In the genomic region with DNA sequence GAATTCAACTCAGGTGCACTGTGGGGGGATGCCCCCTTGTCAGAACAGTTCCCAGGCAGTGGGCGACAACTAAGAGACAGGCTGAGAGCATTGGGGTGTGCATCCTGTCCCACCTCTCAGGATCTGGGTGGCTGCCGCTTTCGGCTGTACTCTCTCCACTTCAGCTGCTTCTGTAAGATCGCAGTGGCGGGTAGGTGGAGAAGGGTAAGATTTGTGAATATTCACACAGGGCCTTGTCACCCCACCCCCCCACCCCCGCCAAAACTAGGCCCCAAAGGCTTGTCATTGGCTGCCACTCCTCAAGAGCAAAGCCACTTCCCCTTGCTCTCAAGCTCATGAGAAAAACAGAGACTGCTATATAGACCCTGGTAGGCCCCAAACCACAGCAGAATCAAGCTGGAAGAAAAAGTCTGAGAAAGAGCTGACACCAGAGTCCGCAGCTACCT, we compare ENCODE assay signal across 13 mouse cellular contexts. TPM values are rescaled to one million over a fixed set of nuclear protein-coding genes. Genes with fewer than 3 reads are reported as not detected.
A peak's percentile ranks its signal among the peaks of the same experiment; 100 is the strongest.
DNase-seq lines count a peak whose midpoint lies in the region; ATAC-seq and TF ChIP-seq lines count a peak whose summit lies in the region.
"Had no signal": no experiment of that assay in that cellular context is flagged by ENCODE, and none has a peak within 500 bp of the region (broad histone marks: within the 10 kb centered on the region; RNA-seq: fewer than 3 reads in every experiment).

No protein-coding gene starts in this region.

- DNase-seq in CD4-positive helper T cell, adult 2 months (ENCODE audit: low read depth, low spot score), result peak; percentile 76
- peak; percentile 62 for DNase-seq in MEL (ENCODE audit: low read depth, low spot score)
- peak; percentile 82 for DNase-seq in spleen, postnatal 36 days (ENCODE audit: low spot score in 2 of 2)
- DNase-seq in forebrain, embryonic 10.5 days (ENCODE audit: extremely low spot score, low spot score), result no peak
- DNase-seq in cerebellum, postnatal 14 days, result no peak
- DNase-seq in layer of hippocampus, adult 2 months (ENCODE audit: low spot score in 2 of 2), result no peak
- no peak for DNase-seq in urinary bladder, postnatal 25 days (ENCODE audit: low spot score)
- DNase-seq: cerebellum, postnatal 25 days; lung, embryonic 14.5 days had no signal

- no peaks in the 10 kb centered on the region for H3K27me3 ChIP-seq in MEL (ENCODE audit: control insufficient read depth in 1 of 2, insufficient read depth in 2 of 2, low read length in 2 of 2)
- no peaks in the 10 kb centered on the region for H3K27me3 ChIP-seq in liver, embryonic 15.5 days
- no peaks in the 10 kb centered on the region for H3K27me3 ChIP-seq in forebrain, embryonic 10.5 days (ENCODE audit: poor library complexity, severe bottlenecking)

- peak overlapping the region; percentile 54 for H3K9ac ChIP-seq in MEL (ENCODE audit: control insufficient read depth, low read depth, low read length, poor library complexity, severe bottlenecking)
- H3K9ac ChIP-seq in liver, embryonic 15.5 days, result no peak overlapping the region
- H3K9ac ChIP-seq: lung, embryonic 14.5 days had no signal

- TF ChIP-seq EP300 in MEL (IDR thresholded peaks at IDR 0.05; ENCODE audit: low read depth in 1 of 2, low read length in 2 of 2), result no peak

- no peak for ATAC-seq in liver, embryonic 15.5 days (ENCODE audit: insufficient read depth)
- ATAC-seq: hindbrain, postnatal 0 days had no signal

- WGBS in liver, embryonic 15.5 days (ENCODE audit: insufficient replicate concordance), result 33% methylated on average over 7 of the region's 7 CpGs
- 83% methylated on average over 7 of the region's 7 CpGs for WGBS in forebrain, embryonic 10.5 days

- peaks cover 7 to 16% of the 10 kb centered on the region in 2 experiments for H3K4me1 ChIP-seq in MEL (ENCODE audit: control insufficient read depth in 1 of 2, insufficient read depth in 2 of 2, low read length in 2 of 2)
- peaks cover 9% of the 10 kb centered on the region for H3K4me1 ChIP-seq in liver, embryonic 15.5 days (replicated peaks)
- peaks cover 7% of the 10 kb centered on the region; the same call in 1 of the 2 replicates for H3K4me1 ChIP-seq in forebrain, embryonic 10.5 days

- no peaks in the 10 kb centered on the region for H3K9me3 ChIP-seq in MEL (replicated peaks; ENCODE audit: insufficient read depth, low read length)
- no peaks in the 10 kb centered on the region for H3K9me3 ChIP-seq in liver, embryonic 15.5 days (replicated peaks)
- no peaks in the 10 kb centered on the region for H3K9me3 ChIP-seq in forebrain, embryonic 10.5 days

- H3K4me2 ChIP-seq in liver, embryonic 15.5 days, result no peak overlapping the region
- H3K4me2 ChIP-seq: lung, embryonic 14.5 days had no signal

- no peak for TF ChIP-seq POLR2A in MEL (IDR thresholded peaks at IDR 0.05; ENCODE audit: control insufficient read depth in 1 of 2, insufficient read depth in 1 of 2, low read depth in 1 of 2, low read length in 2 of 2, poor library complexity in 1 of 2)

- no peak overlapping the region for H3K4me3 ChIP-seq in MEL (ENCODE audit: control insufficient read depth in 1 of 2, insufficient read depth in 1 of 2, low read depth in 2 of 2, low read length in 2 of 2)
- H3K4me3 ChIP-seq in liver, embryonic 15.5 days (replicated peaks), result peak overlapping the region; percentile 33
- H3K4me3 ChIP-seq in forebrain, embryonic 10.5 days, result no peak overlapping the region
- H3K4me3 ChIP-seq in layer of hippocampus, adult 2 months, result no peak overlapping the region
- H3K4me3 ChIP-seq: erythroblast, embryonic 14.5 days; myocyte had no signal

- no peak for TF ChIP-seq RAD21 in MEL (IDR thresholded peaks at IDR 0.05; ENCODE audit: low read depth, low read length)

- TF ChIP-seq CTCF in MEL (IDR thresholded peaks at IDR 0.05 in 2 of 3, conservative IDR thresholded peaks at IDR 0.05 in 1 of 3; ENCODE audit: control insufficient read depth in 1 of 3, insufficient read depth in 1 of 3, low read depth in 2 of 3, low read length in 3 of 3, poor library complexity in 1 of 3, severe bottlenecking in 1 of 3), result no peak
- TF ChIP-seq CTCF in layer of hippocampus, adult 2 months (conservative IDR thresholded peaks at IDR 0.05), result no peak

- peaks cover 0 to 11% of the 10 kb centered on the region in 2 experiments; a peak in 2 of 4 replicates for H3K36me3 ChIP-seq in MEL (ENCODE audit: control insufficient read depth in 1 of 2, insufficient read depth in 2 of 2, low read length in 2 of 2)
- no peaks in the 10 kb centered on the region for H3K36me3 ChIP-seq in liver, embryonic 15.5 days (replicated peaks)
- H3K36me3 ChIP-seq in forebrain, embryonic 10.5 days (replicated peaks), result no peaks in the 10 kb centered on the region

- H3K79me2 ChIP-seq in MEL (ENCODE audit: control insufficient read depth, insufficient read depth, low read length, poor library complexity), result no peaks in the 10 kb centered on the region

- peak overlapping the region; percentile 76 for H3K27ac ChIP-seq in MEL (ENCODE audit: control insufficient read depth, low read depth, low read length)
- no peak overlapping the region for H3K27ac ChIP-seq in liver, embryonic 15.5 days (replicated peaks)
- no peak overlapping the region for H3K27ac ChIP-seq in forebrain, embryonic 10.5 days
- no peak overlapping the region for H3K27ac ChIP-seq in layer of hippocampus, adult 2 months
- H3K27ac ChIP-seq: hindbrain, postnatal 0 days had no signal

TF ChIP-seq in MEL, 35 proteins besides CTCF, POLR2A, EP300 and RAD21:
- TF ChIP-seq ETS1 (IDR thresholded peaks at IDR 0.05; ENCODE audit: low read depth, low read length), result no peak
- TF ChIP-seq MAFK (IDR thresholded peaks at IDR 0.05; ENCODE audit: borderline replicate concordance, low read depth, low read length), result no peak
- TF ChIP-seq RCOR1 (IDR thresholded peaks at IDR 0.05; ENCODE audit: low read depth, low read length), result no peak
- no peak for TF ChIP-seq ELF1 (IDR thresholded peaks at IDR 0.05; ENCODE audit: low read depth, low read length)
- TF ChIP-seq E2F4 (IDR thresholded peaks at IDR 0.05; ENCODE audit: borderline replicate concordance, low read depth, low read length), result no peak
- TF ChIP-seq TCF12 (IDR thresholded peaks at IDR 0.05; ENCODE audit: low read depth, low read length), result no peak
- no peak for TF ChIP-seq MYC (IDR thresholded peaks at IDR 0.05; ENCODE audit: low read depth, low read length)
- no peak for TF ChIP-seq TAL1 (IDR thresholded peaks at IDR 0.05; ENCODE audit: low read length)
- no peak for TF ChIP-seq MEF2A (IDR thresholded peaks at IDR 0.05; ENCODE audit: extremely low read depth, insufficient replicate concordance, low read depth, low read length, poor library complexity, severe bottlenecking)
- no peak for TF ChIP-seq BHLHE40 (IDR thresholded peaks at IDR 0.05; ENCODE audit: borderline replicate concordance, low read depth, low read length)
- TF ChIP-seq CHD1 (IDR thresholded peaks at IDR 0.05; ENCODE audit: low read depth, low read length), result no peak
- TF ChIP-seq JUND (IDR thresholded peaks at IDR 0.05; ENCODE audit: low read depth, low read length), result no peak
- no peak for TF ChIP-seq CHD2 (IDR thresholded peaks at IDR 0.05; ENCODE audit: low read length)
- TF ChIP-seq SMC3 (IDR thresholded peaks at IDR 0.05; ENCODE audit: low read depth, low read length), result no peak
- no peak for TF ChIP-seq ZNF384 (IDR thresholded peaks at IDR 0.05; ENCODE audit: low read depth, low read length)
- no peak for TF ChIP-seq UBTF (IDR thresholded peaks at IDR 0.05; ENCODE audit: borderline replicate concordance, insufficient read depth, low read depth, low read length)
- TF ChIP-seq ZMIZ1 (IDR thresholded peaks at IDR 0.05; ENCODE audit: low read depth, low read length), result no peak
- no peak for TF ChIP-seq MXI1 (IDR thresholded peaks at IDR 0.05; ENCODE audit: low read depth, low read length)
- TF ChIP-seq MYB (IDR thresholded peaks at IDR 0.05; ENCODE audit: low read depth, low read length), result no peak
- no peak for TF ChIP-seq GABPA (IDR thresholded peaks at IDR 0.05; ENCODE audit: low read depth, low read length)

RNA-seq across cellular contexts. Expression of a gene that starts 1.5 kb away (rescaled TPM):
- total RNA-seq in MEL (2012; rRNA removed), result 0.31 and 0.56 TPM in 2 replicates
- 1 to 10 TPM in 1 of 2 experiments, not detected in 1; 1.2 TPM for polyA plus RNA-seq in MEL (2012; ENCODE audit: insufficient read depth in 1 of 2, insufficient read length in 2 of 2, low read depth in 1 of 2, low replicate concordance in 2 of 2, missing spikeins in 1 of 2)
- polyA plus RNA-seq in liver, embryonic 15.5 days (2015; fragmentation: Nextera tagmentation; extraction: Ambion mirVana), result 8.8 and 9.9 TPM in 2 replicates
- polyA plus RNA-seq in forebrain, embryonic 10.5 days (2016; fragmentation: Nextera tagmentation; extraction: Ambion mirVana), result 1.0 and 1.4 TPM in 2 replicates
- 1 to 10 TPM; 1.5 to 1.8 TPM for total RNA-seq in layer of hippocampus, adult 2 months (2021)
- polyA plus RNA-seq: myocyte had no signal

RNA-seq across cellular contexts. Expression of a gene that starts 39.2 kb away (rescaled TPM):
- total RNA-seq in MEL (2012; rRNA removed), result 0.31 and 0.62 TPM in 2 replicates
- polyA plus RNA-seq in MEL (2012; ENCODE audit: insufficient read depth in 1 of 2, insufficient read length in 2 of 2, low read depth in 1 of 2, low replicate concordance in 2 of 2, missing spikeins in 1 of 2), result 1 to 10 TPM in 1 of 2 experiments, not detected in 1; 1.9 TPM
- 0.02 and 0.03 TPM in 2 replicates for polyA plus RNA-seq in liver, embryonic 15.5 days (2015; fragmentation: Nextera tagmentation; extraction: Ambion mirVana)
- 0.66 and 0.74 TPM in 2 replicates for polyA plus RNA-seq in forebrain, embryonic 10.5 days (2016; fragmentation: Nextera tagmentation; extraction: Ambion mirVana)
- total RNA-seq in layer of hippocampus, adult 2 months (2021), result under 1 TPM; 0.29 to 0.49 TPM
- polyA plus RNA-seq: erythroblast, embryonic 14.5 days had no signal

Comparison
In these comparisons a context has a peak if more than half of its experiments do, and no peak if none do; other contexts are left out.
1. DNase-seq: peak in CD4-positive helper T cell, adult 2 months (single experiment), MEL (single experiment) and spleen, postnatal 36 days (2 of 2); none in forebrain, embryonic 10.5 days (single experiment), cerebellum, postnatal 14 days (0 of 2), layer of hippocampus, adult 2 months (0 of 2) and urinary bladder, postnatal 25 days (single experiment).